Mouse (Mus musculus) left cerebral cortex, adult 2 months (tissue): ENCODE measurements around the gene Ibsp. TPM values are rescaled to one million over a fixed set of nuclear protein-coding genes. Genes with fewer than 3 reads are reported as not detected.

Experiments
- DNase-seq, 2 experiments: peaks; one replicate each; pipeline ENCODE4 v3.0.0; 2021 to 2022; ENCODE audit warnings: low spot score in 2 of 2, mixed read lengths in 1 of 2; ENCODE audit errors: extremely low spot score in 1 of 2
- H3K27ac ChIP-seq: fragments of 200-600 bp; 2 replicates; pipeline ENCODE4 v1.8.1; 2022
- H3K4me3 ChIP-seq: fragments of 200-600 bp; 2 replicates; pipeline ENCODE4 v1.8.1; 2022
- CTCF ChIP-seq: fragments of 200-600 bp; IDR thresholded peaks from 2 replicates; pipeline ENCODE4 v1.8.1; 2022; ENCODE audit warnings: antibody characterized with exemption, mild to moderate bottlenecking, moderate library complexity
- intact Hi-C: fragments of 180-260 bp; cut with DNase I; formaldehyde crosslinking; loops from one replicate; pipeline ENCODE4 v1.15.1; 2025
- total RNA-seq, 2 experiments: library from RNA; stranded (reverse); gene quantifications; 2 replicates each; pipeline ENCODE4 v1.2.3; 2021

Gene Ibsp
- total RNA-seq, 2 experiments from 2014 or later: 0.23 to 0.37 TPM

- no peak for TF ChIP-seq CTCF
- Histone ChIP-seq H3K27ac (no peak overlapping the region), H3K4me3 (no peak overlapping the region)
- no peak for DNase-seq
- intact Hi-C loops: no loop called here
These were observed 30.4 kb downstream of the Ibsp start for GRCm38 (mm10) chr5:104329381-104329780.

- intact Hi-C loops: no loop called here
- no peak for TF ChIP-seq CTCF
- no peak for DNase-seq
- Histone ChIP-seq H3K27ac (no peak overlapping the region), H3K4me3 (no peak overlapping the region)
These were observed 31.1 kb downstream of the Ibsp start for GRCm38 (mm10) chr5:104330088-104330487.

- Histone ChIP-seq H3K4me3 (no peak overlapping the region), H3K27ac (no peak overlapping the region)
- DNase-seq: no peak
- intact Hi-C loops: loop anchor here (2.0 kb wide), 1 partner anchor 201 kb away; no protein-coding TSS in a partner anchor
- TF ChIP-seq CTCF: no peak
These were observed 33.3 kb downstream of the Ibsp start for GRCm38 (mm10) chr5:104332296-104332695.

GRCm38 (mm10) chr5:104333231-104333640, 34.3 kb downstream of the Ibsp start:
- intact Hi-C loops: loop anchor here (1.0 to 2.0 kb wide), 2 partner anchors 114 to 202 kb away; no protein-coding TSS in a partner anchor
- peak; percentile 93 for TF ChIP-seq CTCF
- Histone ChIP-seq H3K27ac (no peak overlapping the region), H3K4me3 (no peak overlapping the region)
- peak; percentile 62 to 65 for DNase-seq

GRCm38 (mm10) chr5:104333643-104334042, 34.7 kb downstream of the Ibsp start:
- no peak for DNase-seq
- TF ChIP-seq CTCF: no peak

GRCm38 (mm10) chr5:104334516-104334915, 35.5 kb downstream of the Ibsp start:
- no peak for TF ChIP-seq CTCF
- Histone ChIP-seq H3K4me3 (no peak overlapping the region), H3K27ac (no peak overlapping the region)
- intact Hi-C loops: no loop called here
- no peak for DNase-seq

More at GRCm38 (mm10) chr5:104333643-104334042, 34.7 kb downstream of the Ibsp start:
- intact Hi-C loops: loop anchor here (1.0 to 2.0 kb wide), 2 partner anchors 114 to 203 kb away; no protein-coding TSS in a partner anchor
- H3K4me3 ChIP-seq: no peak overlapping the region
- no peak overlapping the region for H3K27ac ChIP-seq

- no peak for TF ChIP-seq CTCF
- intact Hi-C loops: loop anchor here (5.0 kb wide), 1 partner anchor 264 kb away; no protein-coding TSS in a partner anchor
- H3K27ac ChIP-seq: no peak overlapping the region
These were observed 37.0 kb downstream of the Ibsp start for GRCm38 (mm10) chr5:104335962-104336361.

GRCm38 (mm10) chr5:104337491-104337890, 38.5 kb downstream of the Ibsp start:
- Histone ChIP-seq H3K27ac (no peak overlapping the region), H3K4me3 (no peak overlapping the region)
- no peak for DNase-seq
- intact Hi-C loops: loop anchor here (5.0 kb wide), 1 partner anchor 265 kb away; no protein-coding TSS in a partner anchor
- no peak for TF ChIP-seq CTCF

More at GRCm38 (mm10) chr5:104335962-104336361, 37.0 kb downstream of the Ibsp start:
- no peak overlapping the region for H3K4me3 ChIP-seq
- DNase-seq: no peak

GRCm38 (mm10) chr5:104339009-104339408, 40.0 kb downstream of the Ibsp start:
- no peak for TF ChIP-seq CTCF
- DNase-seq: no peak
- Histone ChIP-seq H3K27ac (no peak overlapping the region), H3K4me3 (no peak overlapping the region)
- intact Hi-C loops: loop anchor here (5.0 kb wide), 1 partner anchor 267 kb away; no protein-coding TSS in a partner anchor

- Histone ChIP-seq H3K27ac (no peak overlapping the region), H3K4me3 (0 out of 2 replicates have a peak overlapping the region, but pooled peaks have one; percentile 6)
- intact Hi-C loops: loop anchor here (1.0 to 5.0 kb wide), 4 partner anchors 107 to 343 kb away; no protein-coding TSS in a partner anchor
- TF ChIP-seq CTCF: peak; percentile 74
- DNase-seq: peak in 1 of 2 experiments; percentile 41
These were observed 40.9 kb downstream of the Ibsp start for GRCm38 (mm10) chr5:104339706-104340512.

- intact Hi-C loops: loop anchor here (1.0 to 5.0 kb wide), 3 partner anchors 106 to 343 kb away; no protein-coding TSS in a partner anchor
- TF ChIP-seq CTCF: no peak
- DNase-seq: no peak
- no peak overlapping the region for H3K4me3 ChIP-seq
- no peak overlapping the region for H3K27ac ChIP-seq
These were observed 41.5 kb downstream of the Ibsp start for GRCm38 (mm10) chr5:104340513-104340829.

- Histone ChIP-seq H3K4me3 (no peak overlapping the region), H3K27ac (no peak overlapping the region)
- no peak for DNase-seq
- peak; percentile 15 for TF ChIP-seq CTCF
- intact Hi-C loops: loop anchor here (1.0 to 5.0 kb wide), 2 partner anchors 90 to 346 kb away; no protein-coding TSS in a partner anchor
These were observed 43.9 kb downstream of the Ibsp start for GRCm38 (mm10) chr5:104342881-104343280.
